Mouse (Mus musculus): ENCODE results near the gene Cntnap5c.

- TF ChIP-seq POLR2A (IDR thresholded peaks at IDR 0.05; ENCODE audit: borderline replicate concordance, control insufficient read depth, low read depth, low read length) = no peak
- TF ChIP-seq CTCF (IDR thresholded peaks at IDR 0.05; ENCODE audit: control insufficient read depth, insufficient read depth, low read length) = no peak
These were observed 668.1 kb downstream of the Cntnap5c start for GRCm38 (mm10) chr17:58437443-58437842.

Data from bone marrow, adult 2 months (tissue).